8 mouse cellular contexts compared by ENCODE assay signal in genomic region chr9:121719347-121720331, GRCm38 (mm10). TPM values are rescaled to one million over a fixed set of nuclear protein-coding genes. Genes with fewer than 3 reads are reported as not detected.
DNase-seq lines count a peak whose midpoint lies in the region; ATAC-seq and TF ChIP-seq lines count a peak whose summit lies in the region.

No protein-coding gene starts in this region.

- peak overlapping the region; percentile 97 for H3K4me3 ChIP-seq in embryonic facial prominence, embryonic 11.5 days (ENCODE audit: low read depth, low read length)
- H3K4me3 ChIP-seq in limb, embryonic 15.5 days = peak overlapping the region; percentile 89
- H3K4me3 ChIP-seq in midbrain, postnatal 0 days (ENCODE audit: low read depth, low read length) = peak overlapping the region; percentile 94

- no peaks in the 10 kb centered on the region for H3K27me3 ChIP-seq in embryonic facial prominence, embryonic 11.5 days (ENCODE audit: control insufficient read depth, insufficient read depth, low read length)
- H3K27me3 ChIP-seq in limb, embryonic 15.5 days = no peaks in the 10 kb centered on the region
- no peaks in the 10 kb centered on the region for H3K27me3 ChIP-seq in midbrain, postnatal 0 days (ENCODE audit: insufficient read depth, low read length)

- under 1% methylated on average over 65 of the region's 87 CpGs for WGBS in embryonic facial prominence, embryonic 11.5 days
- under 1% methylated on average over 68 of the region's 87 CpGs for WGBS in limb, embryonic 15.5 days
- WGBS in midbrain, postnatal 0 days = under 1% methylated on average over 59 of the region's 87 CpGs

- peak; percentile 29 for ATAC-seq in activated CD4-positive, CD25-positive, alpha-beta regulatory T cell, adult 4 months
- peak; percentile 50; the same call in 1 of the 2 replicates for ATAC-seq in embryonic facial prominence, embryonic 11.5 days (replicated peaks; ENCODE audit: insufficient number of reproducible peaks, low FRiP score, low TSS enrichment, low read depth)
- ATAC-seq in limb, embryonic 15.5 days (ENCODE audit: insufficient number of reproducible peaks, low FRiP score, low TSS enrichment, low read depth) = peak; percentile 12
- peak; percentile 66 for ATAC-seq in midbrain, postnatal 0 days (ENCODE audit: low FRiP score)

- no peak for TF ChIP-seq CTCF in midbrain, postnatal 0 days (IDR thresholded peaks at IDR 0.05)

- H3K4me2 ChIP-seq in embryonic facial prominence, embryonic 11.5 days (ENCODE audit: low read depth, low read length) = peak overlapping the region; percentile 70
- H3K4me2 ChIP-seq in limb, embryonic 15.5 days = peak overlapping the region; percentile 72
- H3K4me2 ChIP-seq in midbrain, postnatal 0 days (ENCODE audit: low read depth, low read length, poor library complexity, severe bottlenecking) = peak overlapping the region; percentile 83

- peak overlapping the region; percentile 96 for H3K9ac ChIP-seq in embryonic facial prominence, embryonic 11.5 days (replicated peaks; ENCODE audit: low read length)
- H3K9ac ChIP-seq in limb, embryonic 15.5 days = peak overlapping the region; percentile 97
- H3K9ac ChIP-seq in midbrain, postnatal 0 days (replicated peaks; ENCODE audit: low read length, poor library complexity, severe bottlenecking) = peak overlapping the region; percentile 97

- peak; percentile 45 for DNase-seq in kidney, adult 11 months
- no peak for DNase-seq in kidney, postnatal 4 days
- DNase-seq in embryonic facial prominence, embryonic 11.5 days (ENCODE audit: low spot score) = peak; percentile 48
- peak; percentile 40 to 43 for DNase-seq in heart, postnatal 10 days
- peak; percentile 38 for DNase-seq in midbrain, postnatal 0 days (ENCODE audit: low spot score)
- peak; percentile 37 to 42 for DNase-seq in thymus, postnatal 10 days (ENCODE audit: low spot score in 2 of 2)

- H3K9me3 ChIP-seq in embryonic facial prominence, embryonic 11.5 days (replicated peaks; ENCODE audit: control insufficient read depth, low read length) = no peaks in the 10 kb centered on the region
- H3K9me3 ChIP-seq in limb, embryonic 15.5 days = no peaks in the 10 kb centered on the region
- H3K9me3 ChIP-seq in midbrain, postnatal 0 days (ENCODE audit: low read length) = no peaks in the 10 kb centered on the region

- intact Hi-C loops in heart, postnatal 10 days (cut with DNase I) = no loop called here

- peak overlapping the region; percentile 93 for H3K27ac ChIP-seq in embryonic facial prominence, embryonic 11.5 days (replicated peaks; ENCODE audit: low read depth, low read length)
- H3K27ac ChIP-seq in limb, embryonic 15.5 days = peak overlapping the region; percentile 95
- H3K27ac ChIP-seq in midbrain, postnatal 0 days (ENCODE audit: low read depth, low read length) = peak overlapping the region; percentile 97

- H3K4me1 ChIP-seq in embryonic facial prominence, embryonic 11.5 days (ENCODE audit: control insufficient read depth, insufficient read depth, low read length) = no peaks in the 10 kb centered on the region
- peaks cover 19% of the 10 kb centered on the region; the same call in 1 of the 2 replicates for H3K4me1 ChIP-seq in limb, embryonic 15.5 days
- H3K4me1 ChIP-seq in midbrain, postnatal 0 days (ENCODE audit: insufficient read depth, low read length) = peaks cover 6% of the 10 kb centered on the region; the same call in 1 of the 2 replicates

- no peaks in the 10 kb centered on the region for H3K36me3 ChIP-seq in embryonic facial prominence, embryonic 11.5 days (replicated peaks; ENCODE audit: control insufficient read depth, insufficient read depth, low read depth, low read length)
- H3K36me3 ChIP-seq in limb, embryonic 15.5 days = no peaks in the 10 kb centered on the region
- H3K36me3 ChIP-seq in midbrain, postnatal 0 days (ENCODE audit: insufficient read depth, low read length) = no peaks in the 10 kb centered on the region

RNA-seq across cellular contexts. Expression of gene Nktr, which starts 0.7 kb away (rescaled TPM):
- 100 to 1,000 TPM in 1 of 2 experiments, 10 to 100 TPM in 1; 90.3 to 104 TPM for polyA plus RNA-seq in activated CD4-positive, CD25-positive, alpha-beta regulatory T cell, adult 4 months (2017; shearing (Covaris generic))
- 59.7 and 61.2 TPM in 2 replicates for polyA plus RNA-seq in embryonic facial prominence, embryonic 11.5 days (2014; fragmentation: Nextera tagmentation; extraction: Ambion mirVana)
- 10 to 100 TPM; 46.9 to 47.7 TPM for total RNA-seq in heart, postnatal 10 days (2021)
- polyA plus RNA-seq in limb, embryonic 15.5 days (2015; fragmentation: Nextera tagmentation; extraction: Ambion mirVana) = 68.1 and 76.9 TPM in 2 replicates
- 71.4 and 112 TPM in 2 replicates for total RNA-seq in midbrain, postnatal 0 days (2014; rRNA removed)
- 42.1 and 50.7 TPM in 2 replicates for polyA plus RNA-seq in midbrain, postnatal 0 days (2015; fragmentation: Nextera tagmentation; extraction: Ambion mirVana)

RNA-seq across cellular contexts. Expression of gene Ss18l2, which starts 9.5 kb away (rescaled TPM):
- 10 to 100 TPM; 59.3 to 65.0 TPM for polyA plus RNA-seq in activated CD4-positive, CD25-positive, alpha-beta regulatory T cell, adult 4 months (2017; shearing (Covaris generic))
- 96.0 and 109 TPM in 2 replicates for polyA plus RNA-seq in embryonic facial prominence, embryonic 11.5 days (2014; fragmentation: Nextera tagmentation; extraction: Ambion mirVana)
- total RNA-seq in heart, postnatal 10 days (2021) = 100 to 1,000 TPM; 133 to 136 TPM
- polyA plus RNA-seq in limb, embryonic 15.5 days (2015; fragmentation: Nextera tagmentation; extraction: Ambion mirVana) = 117 and 119 TPM in 2 replicates
- total RNA-seq in midbrain, postnatal 0 days (2014; rRNA removed) = 51.4 and 59.6 TPM in 2 replicates
- polyA plus RNA-seq in midbrain, postnatal 0 days (2015; fragmentation: Nextera tagmentation; extraction: Ambion mirVana) = 204 and 218 TPM in 2 replicates

RNA-seq across cellular contexts. Expression of gene Sec22c, which starts 14.3 kb away (rescaled TPM):
- 10 to 100 TPM; 13.3 to 17.7 TPM for polyA plus RNA-seq in activated CD4-positive, CD25-positive, alpha-beta regulatory T cell, adult 4 months (2017; shearing (Covaris generic))
- polyA plus RNA-seq in embryonic facial prominence, embryonic 11.5 days (2014; fragmentation: Nextera tagmentation; extraction: Ambion mirVana) = 11.6 and 12.3 TPM in 2 replicates
- 1 to 10 TPM; 3.3 to 5.7 TPM for total RNA-seq in heart, postnatal 10 days (2021)
- 11.7 and 12.2 TPM in 2 replicates for polyA plus RNA-seq in limb, embryonic 15.5 days (2015; fragmentation: Nextera tagmentation; extraction: Ambion mirVana)
- 26.9 and 34.3 TPM in 2 replicates for total RNA-seq in midbrain, postnatal 0 days (2014; rRNA removed)
- polyA plus RNA-seq in midbrain, postnatal 0 days (2015; fragmentation: Nextera tagmentation; extraction: Ambion mirVana) = 30.5 and 34.4 TPM in 2 replicates

RNA-seq across cellular contexts. Expression of gene Zfp651, which starts 39.5 kb away (rescaled TPM):
- not detected for polyA plus RNA-seq in activated CD4-positive, CD25-positive, alpha-beta regulatory T cell, adult 4 months (2017; shearing (Covaris generic))
- 4.9 and 5.1 TPM in 2 replicates for polyA plus RNA-seq in embryonic facial prominence, embryonic 11.5 days (2014; fragmentation: Nextera tagmentation; extraction: Ambion mirVana)
- total RNA-seq in heart, postnatal 10 days (2021) = 10 to 100 TPM; 89.0 to 98.3 TPM
- polyA plus RNA-seq in limb, embryonic 15.5 days (2015; fragmentation: Nextera tagmentation; extraction: Ambion mirVana) = 16.2 and 29.6 TPM in 2 replicates
- 55.4 and 59.7 TPM in 2 replicates for total RNA-seq in midbrain, postnatal 0 days (2014; rRNA removed)
- polyA plus RNA-seq in midbrain, postnatal 0 days (2015; fragmentation: Nextera tagmentation; extraction: Ambion mirVana) = 21.3 and 22.8 TPM in 2 replicates

RNA-seq across cellular contexts. Expression of gene Klhl40, which starts 57.8 kb away (rescaled TPM):
- polyA plus RNA-seq in activated CD4-positive, CD25-positive, alpha-beta regulatory T cell, adult 4 months (2017; shearing (Covaris generic)) = not detected
- 0.81 and 0.85 TPM in 2 replicates for polyA plus RNA-seq in embryonic facial prominence, embryonic 11.5 days (2014; fragmentation: Nextera tagmentation; extraction: Ambion mirVana)
- 10 to 100 TPM; 10.4 to 10.7 TPM for total RNA-seq in heart, postnatal 10 days (2021)
- 14.0 and 35.3 TPM in 2 replicates for polyA plus RNA-seq in limb, embryonic 15.5 days (2015; fragmentation: Nextera tagmentation; extraction: Ambion mirVana)
- total RNA-seq in midbrain, postnatal 0 days (2014; rRNA removed) = 1.3 and 1.7 TPM in 2 replicates
- 2.9 and 3.2 TPM in 2 replicates for polyA plus RNA-seq in midbrain, postnatal 0 days (2015; fragmentation: Nextera tagmentation; extraction: Ambion mirVana)

Comparison
In these comparisons a context has a peak if more than half of its experiments do, and no peak if none do; other contexts are left out.
1. DNase-seq: peak in kidney, adult 11 months (single experiment), embryonic facial prominence, embryonic 11.5 days (single experiment), heart, postnatal 10 days (2 of 2), midbrain, postnatal 0 days (single experiment) and thymus, postnatal 10 days (2 of 2); none in kidney, postnatal 4 days (0 of 2).
2. ATAC-seq: peak in every context shown above with its lines; median percentile 66 in midbrain, postnatal 0 days; 50 in embryonic facial prominence, embryonic 11.5 days; 29 in activated CD4-positive, CD25-positive, alpha-beta regulatory T cell, adult 4 months; 12 in limb, embryonic 15.5 days.
3. Peak in every context shown above with its lines, with median percentiles within 50 percentile points of each other: H3K27ac ChIP-seq, H3K4me2 ChIP-seq, H3K4me3 ChIP-seq and H3K9ac ChIP-seq.